Mouse (Mus musculus): ENCODE data around the gene Olfr9.
A peak's percentile ranks its signal among the peaks of the same experiment; 100 is the strongest.
"Not testable (repeated sequence)": the region's sequence is repeated elsewhere in the genome, so short reads cannot be mapped to it uniquely, and the experiment has no call there.

Olfr9 gene

GRCm38 (mm10) chr10:128989131-128989530 is at the start of gene Olfr9:
Gene Olfr9, plus strand, starts transcription at chr10:128989431.
- DNase-seq (ENCODE audit: low spot score): not testable (repeated sequence)

- no peak for DNase-seq (ENCODE audit: low spot score)
These were observed 48.7 kb upstream of the Olfr9 start for GRCm38 (mm10) chr10:128940475-128941061.

GRCm38 (mm10) chr10:128945675-128946074 is 43.6 kb upstream of the Olfr9 start:
- no peak for DNase-seq (ENCODE audit: low spot score)

- no peak for DNase-seq (ENCODE audit: low spot score)
These were observed 41.7 kb upstream of the Olfr9 start for GRCm38 (mm10) chr10:128947496-128947895.

GRCm38 (mm10) chr10:128950208-128950887 is 38.9 kb upstream of the Olfr9 start:
- no peak for DNase-seq (ENCODE audit: low spot score)

GRCm38 (mm10) chr10:128958340-128958739 is 30.9 kb upstream of the Olfr9 start:
- DNase-seq (ENCODE audit: low spot score): no peak

GRCm38 (mm10) chr10:128960142-128960541 is 29.1 kb upstream of the Olfr9 start:
- no peak for DNase-seq (ENCODE audit: low spot score)

- no peak for DNase-seq (ENCODE audit: low spot score)
These were observed 28.3 kb upstream of the Olfr9 start, which contains the start of gene Mettl7b for GRCm38 (mm10) chr10:128960590-128961584. Gene Mettl7b, minus strand, starts transcription at chr10:128960988.

- no peak for DNase-seq (ENCODE audit: low spot score)
These were observed 24.3 kb upstream of the Olfr9 start for GRCm38 (mm10) chr10:128964961-128965360.

- no peak for DNase-seq (ENCODE audit: low spot score)
These were observed 23.4 kb upstream of the Olfr9 start for GRCm38 (mm10) chr10:128965871-128966270.

- DNase-seq (ENCODE audit: low spot score): no peak
These were observed 20.9 kb upstream of the Olfr9 start for GRCm38 (mm10) chr10:128968341-128968749.

GRCm38 (mm10) chr10:128970740-128971250 is 18.4 kb upstream of the Olfr9 start:
- no peak for DNase-seq (ENCODE audit: low spot score)

GRCm38 (mm10) chr10:128972841-128973240 is 16.4 kb upstream of the Olfr9 start:
- DNase-seq (ENCODE audit: low spot score): no peak

- DNase-seq (ENCODE audit: low spot score): no peak
These were observed 12.8 kb upstream of the Olfr9 start for GRCm38 (mm10) chr10:128976395-128976794.

- peak; percentile 19 for DNase-seq (ENCODE audit: low spot score)
These were observed 11.6 kb upstream of the Olfr9 start for GRCm38 (mm10) chr10:128977522-128978114.

- no peak for DNase-seq (ENCODE audit: low spot score)
These were observed 8.4 kb upstream of the Olfr9 start for GRCm38 (mm10) chr10:128980644-128981365.

- not testable (repeated sequence) for DNase-seq (ENCODE audit: low spot score)
These were observed 1.1 kb downstream of the Olfr9 start for GRCm38 (mm10) chr10:128990129-128990850.

- DNase-seq (ENCODE audit: low spot score): no peak
These were observed 1.8 kb downstream of the Olfr9 start for GRCm38 (mm10) chr10:128990994-128991393.

GRCm38 (mm10) chr10:128995796-128996195 is 6.6 kb downstream of the Olfr9 start:
- DNase-seq (ENCODE audit: low spot score): no peak

- DNase-seq (ENCODE audit: low spot score): no peak
These were observed 7.4 kb downstream of the Olfr9 start for GRCm38 (mm10) chr10:128996523-128997040.
